Mouse (Mus musculus): ENCODE results near the gene Bet1l.

- TF ChIP-seq POLR2A (IDR thresholded peaks at IDR 0.05; ENCODE audit: borderline replicate concordance, insufficient read depth, low read length) (no peak), CTCF (IDR thresholded peaks at IDR 0.05; ENCODE audit: borderline replicate concordance, insufficient read depth, low read depth, low read length) (no peak)
These were observed 49.8 kb upstream of the Bet1l start for GRCm38 (mm10) chr7:140907131-140907530.

Measured in cerebellum, adult 2 months (tissue).